Mouse (Mus musculus): ENCODE data around the gene Uckl1.

DNA sequence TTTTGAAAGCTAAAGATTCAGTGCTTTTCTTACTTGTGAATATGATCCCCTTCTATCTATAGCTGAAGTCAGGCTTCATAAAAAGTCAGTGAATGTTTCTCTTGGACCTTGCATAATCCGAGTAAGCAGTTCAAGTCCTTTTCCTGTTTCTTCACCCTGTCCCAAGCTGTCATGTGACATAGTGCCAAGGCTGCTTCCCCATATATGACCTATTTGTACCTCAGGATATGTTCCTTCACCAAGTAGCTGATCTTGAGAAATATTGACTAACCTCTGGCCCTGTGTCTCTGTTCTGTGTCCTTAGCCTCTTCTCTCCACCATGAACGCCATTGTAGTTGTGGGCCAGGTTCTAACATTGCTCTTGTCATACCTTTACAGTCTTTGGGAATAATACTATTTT is 48.3 kb downstream of the Uckl1 start:
- no peak for TF ChIP-seq USF2 (conservative IDR thresholded peaks at IDR 0.05; ENCODE audit: low read depth, low read length)
- no peak for TF ChIP-seq CTCF (conservative IDR thresholded peaks at IDR 0.05 in 1 of 2, IDR thresholded peaks at IDR 0.05 in 1 of 2; ENCODE audit: low read depth in 2 of 2, low read length in 2 of 2)
- TF ChIP-seq ZC3H11A (IDR thresholded peaks at IDR 0.05; ENCODE audit: low read depth, low read length): no peak
- no peak for TF ChIP-seq MXI1 (IDR thresholded peaks at IDR 0.05; ENCODE audit: low read depth, low read length)
- TF ChIP-seq RAD21 (IDR thresholded peaks at IDR 0.05; ENCODE audit: low read depth, low read length): no peak
- TF ChIP-seq CHD1 (IDR thresholded peaks at IDR 0.05; ENCODE audit: low read depth, low read length): no peak
- no peak for TF ChIP-seq NRF1 (IDR thresholded peaks at IDR 0.05; ENCODE audit: low read depth, low read length)
- no peak for TF ChIP-seq MAX (IDR thresholded peaks at IDR 0.05; ENCODE audit: low read length)
- TF ChIP-seq MYC (IDR thresholded peaks at IDR 0.05; ENCODE audit: low read depth, low read length): no peak
- TF ChIP-seq POLR2A (IDR thresholded peaks at IDR 0.05; ENCODE audit: low read depth, low read length): no peak
